Mouse (Mus musculus): ENCODE measurements around the gene Muc13. TPM values are rescaled to one million over a fixed set of nuclear protein-coding genes. Genes with fewer than 3 reads are reported as not detected.
A peak's percentile ranks its signal among the peaks of the same experiment; 100 is the strongest.

The Muc13 gene
- polyA plus RNA-seq, 1 experiment: 0.19 TPM

DNA sequence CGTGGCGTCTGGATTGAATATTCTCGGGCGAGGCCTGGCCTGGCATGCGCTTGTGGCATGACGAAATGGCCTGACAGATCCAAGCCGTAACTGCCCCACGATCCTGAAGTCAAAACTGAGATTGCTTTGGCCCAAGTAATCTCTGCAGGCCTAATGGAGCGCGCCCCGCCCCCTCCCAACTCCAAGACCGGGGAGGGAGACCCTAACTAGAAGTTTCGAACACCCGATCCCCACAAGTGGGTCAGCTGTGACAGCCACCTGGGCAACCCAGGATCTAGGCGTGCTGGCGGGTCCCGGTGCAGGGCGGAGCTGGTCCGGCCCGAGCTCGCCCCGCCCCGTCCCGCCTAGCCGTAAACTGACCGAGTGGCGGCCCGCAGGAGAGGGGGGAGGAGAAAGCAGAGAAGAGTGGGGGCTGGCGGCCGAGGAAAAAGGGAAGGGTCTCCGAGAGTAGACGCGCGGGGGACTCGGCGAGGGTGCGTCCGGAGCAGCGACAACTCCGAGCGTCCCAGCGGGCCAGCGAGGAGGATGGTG, 35.5 kb downstream of the Muc13 start, which contains the start of gene Itgb5:
Gene Itgb5 (plus strand): TSS at position 365 of the 531 bp plus-strand sequence.
- TF ChIP-seq CTCF (IDR thresholded peaks at IDR 0.05; ENCODE audit: borderline replicate concordance, extremely low read depth, insufficient read depth, insufficient read length) (no peak), POLR2A (IDR thresholded peaks at IDR 0.05; ENCODE audit: borderline replicate concordance, extremely low read depth, insufficient read depth, insufficient read length, poor library complexity, severe bottlenecking) (no peak)
- DNase-seq (ENCODE audit: low read depth): peak; percentile 44

DNA sequence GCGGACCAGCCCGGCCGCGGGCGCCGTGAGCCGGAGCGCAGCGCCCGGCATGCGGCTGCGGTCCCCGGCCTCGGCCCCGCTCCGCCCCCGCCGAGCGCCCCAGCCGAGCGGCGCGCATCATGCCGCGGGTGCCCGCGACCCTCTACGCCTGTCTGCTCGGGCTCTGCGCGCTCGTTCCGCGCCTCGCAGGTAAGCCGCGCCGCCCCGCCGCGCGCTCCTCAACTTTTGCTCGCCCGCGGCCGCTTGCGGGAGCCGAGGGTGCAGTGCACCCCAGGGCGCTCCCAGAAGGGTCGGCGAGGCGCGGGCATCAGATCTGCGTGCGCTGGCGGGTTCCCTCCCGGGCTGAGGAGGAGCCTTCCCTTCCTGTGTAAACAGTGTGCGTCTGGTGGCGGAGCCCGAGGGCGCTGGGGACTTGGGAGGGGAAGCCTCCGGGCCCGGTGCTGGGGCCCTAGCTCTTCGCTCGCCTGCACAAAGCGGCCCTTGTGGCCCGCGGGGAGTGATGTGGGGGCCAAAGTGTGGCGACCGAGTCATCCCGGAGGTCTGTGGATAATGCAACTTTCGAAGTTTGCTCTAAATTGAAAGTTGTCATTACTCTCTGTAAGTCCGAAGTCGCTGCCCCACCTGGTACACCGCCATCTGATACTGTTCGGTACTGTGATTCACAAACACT, 36.1 kb downstream of the Muc13 start:
- DNase-seq (ENCODE audit: low read depth): peak; percentile 59
- TF ChIP-seq POLR2A (IDR thresholded peaks at IDR 0.05; ENCODE audit: borderline replicate concordance, extremely low read depth, insufficient read depth, insufficient read length, poor library complexity, severe bottlenecking) (0 out of 2 replicates have a peak, but pooled peaks have one; percentile 7), CTCF (IDR thresholded peaks at IDR 0.05; ENCODE audit: borderline replicate concordance, extremely low read depth, insufficient read depth, insufficient read length) (no peak)

DNA sequence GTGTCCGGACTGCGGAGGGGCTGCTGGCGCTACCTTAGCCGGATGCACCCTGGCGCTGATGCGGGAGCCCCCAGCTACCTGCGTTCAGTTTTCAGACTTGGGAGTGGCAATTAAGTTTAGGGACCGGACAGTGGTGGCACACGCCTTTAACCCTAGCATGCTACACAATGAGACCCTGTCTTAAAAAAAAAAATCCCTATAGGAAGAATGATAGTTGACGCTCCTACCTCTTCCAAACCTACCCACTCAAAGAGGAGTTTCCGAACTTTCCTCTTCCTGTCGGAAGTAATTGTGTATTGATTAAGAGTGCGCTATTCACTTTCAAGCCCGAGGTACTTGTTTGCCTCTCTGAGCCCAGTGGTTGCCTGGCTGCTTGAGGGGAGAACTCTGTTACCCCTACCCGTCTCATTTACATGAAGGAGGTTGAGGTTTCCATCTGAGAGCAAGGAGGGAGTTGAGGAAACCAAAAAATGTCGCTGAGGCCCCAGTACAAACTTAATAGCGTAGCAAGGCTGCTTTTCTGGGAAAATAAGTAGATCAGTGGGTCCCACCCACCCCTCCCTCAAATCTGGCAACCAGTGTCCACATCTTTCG, 36.8 kb downstream of the Muc13 start:
- DNase-seq (ENCODE audit: low read depth): peak; percentile 19
- TF ChIP-seq POLR2A (IDR thresholded peaks at IDR 0.05; ENCODE audit: borderline replicate concordance, extremely low read depth, insufficient read depth, insufficient read length, poor library complexity, severe bottlenecking): no peak

DNA sequence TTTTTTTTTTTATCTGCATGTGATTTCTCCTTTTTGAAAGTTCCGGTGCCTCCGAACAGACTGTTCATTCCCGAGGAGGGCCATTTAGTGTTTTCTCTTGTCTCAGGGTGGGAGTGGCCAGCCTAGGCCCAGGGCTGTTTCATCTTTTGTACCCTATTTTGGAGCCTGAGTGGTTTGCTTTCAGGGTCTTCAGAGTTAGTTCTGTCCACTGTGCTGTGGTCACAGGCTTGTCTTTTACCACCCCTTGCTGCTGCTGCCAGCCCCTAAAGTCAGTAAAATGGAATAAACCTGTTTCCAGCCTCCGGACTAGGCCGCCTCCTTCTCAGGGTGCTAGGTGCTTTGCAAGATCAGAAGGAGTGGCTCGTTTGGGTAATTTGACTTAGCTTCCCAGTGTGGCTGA, 38.2 kb downstream of the Muc13 start:
- TF ChIP-seq POLR2A (IDR thresholded peaks at IDR 0.05; ENCODE audit: borderline replicate concordance, extremely low read depth, insufficient read depth, insufficient read length, poor library complexity, severe bottlenecking) (no peak), CTCF (IDR thresholded peaks at IDR 0.05; ENCODE audit: borderline replicate concordance, extremely low read depth, insufficient read depth, insufficient read length) (no peak)
- no peak for DNase-seq (ENCODE audit: low read depth)

DNA sequence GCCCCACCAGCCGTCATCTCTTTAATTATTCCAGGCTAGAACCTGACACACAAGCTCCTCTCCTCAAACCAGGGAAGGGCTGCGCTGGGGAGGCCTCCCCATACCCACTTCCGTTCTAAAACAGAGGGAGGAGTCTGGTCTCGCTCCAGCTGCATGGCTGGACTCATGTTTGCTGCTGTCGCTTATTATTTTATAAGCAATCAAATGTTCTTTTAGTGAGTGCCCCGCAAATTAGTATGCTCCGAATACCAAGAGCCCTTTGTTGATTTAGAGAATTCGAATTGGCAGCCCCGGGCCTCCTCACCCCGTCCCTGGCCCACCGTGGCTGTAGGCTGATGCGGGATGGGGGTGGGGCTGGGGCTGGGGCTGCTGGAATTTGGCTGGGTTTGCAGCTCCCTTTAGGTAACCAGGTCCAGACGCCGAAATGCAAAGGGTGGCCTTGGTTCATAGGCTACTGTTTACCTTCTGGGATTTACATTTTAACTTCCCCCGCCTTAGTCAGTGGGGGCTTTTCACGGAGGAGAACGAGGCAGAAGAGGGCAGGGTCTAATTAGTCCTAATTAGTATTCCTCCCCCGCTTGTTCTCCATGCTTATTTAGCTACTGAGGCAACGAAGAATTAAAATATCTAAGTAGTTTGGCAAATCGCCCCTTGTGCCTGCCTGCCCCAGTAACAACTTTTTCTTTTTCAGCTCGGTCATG, 39.0 kb downstream of the Muc13 start:
- TF ChIP-seq CTCF (IDR thresholded peaks at IDR 0.05; ENCODE audit: borderline replicate concordance, extremely low read depth, insufficient read depth, insufficient read length): no peak
- TF ChIP-seq POLR2A (IDR thresholded peaks at IDR 0.05; ENCODE audit: borderline replicate concordance, extremely low read depth, insufficient read depth, insufficient read length, poor library complexity, severe bottlenecking): no peak
- peak; percentile 94 for DNase-seq (ENCODE audit: low read depth)

DNA sequence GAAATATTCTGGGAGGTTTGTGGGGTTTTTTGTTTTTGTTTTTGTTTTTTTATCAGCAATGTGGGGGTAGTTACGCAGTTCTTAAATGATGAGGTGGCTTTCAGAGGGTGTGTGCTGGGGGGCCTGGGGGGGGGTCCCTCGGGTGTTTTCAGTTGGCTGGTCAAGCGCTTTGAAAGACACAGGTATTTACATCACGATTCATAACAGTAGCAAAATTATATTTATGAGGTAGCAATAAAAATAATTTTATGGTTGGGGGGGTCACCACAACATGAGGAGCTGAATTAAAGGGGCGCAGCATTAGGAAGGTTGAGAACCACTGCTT, 39.6 kb downstream of the Muc13 start:
- no peak for DNase-seq (ENCODE audit: low read depth)
- TF ChIP-seq CTCF (IDR thresholded peaks at IDR 0.05; ENCODE audit: borderline replicate concordance, extremely low read depth, insufficient read depth, insufficient read length): no peak
- TF ChIP-seq POLR2A (IDR thresholded peaks at IDR 0.05; ENCODE audit: borderline replicate concordance, extremely low read depth, insufficient read depth, insufficient read length, poor library complexity, severe bottlenecking): no peak

DNA sequence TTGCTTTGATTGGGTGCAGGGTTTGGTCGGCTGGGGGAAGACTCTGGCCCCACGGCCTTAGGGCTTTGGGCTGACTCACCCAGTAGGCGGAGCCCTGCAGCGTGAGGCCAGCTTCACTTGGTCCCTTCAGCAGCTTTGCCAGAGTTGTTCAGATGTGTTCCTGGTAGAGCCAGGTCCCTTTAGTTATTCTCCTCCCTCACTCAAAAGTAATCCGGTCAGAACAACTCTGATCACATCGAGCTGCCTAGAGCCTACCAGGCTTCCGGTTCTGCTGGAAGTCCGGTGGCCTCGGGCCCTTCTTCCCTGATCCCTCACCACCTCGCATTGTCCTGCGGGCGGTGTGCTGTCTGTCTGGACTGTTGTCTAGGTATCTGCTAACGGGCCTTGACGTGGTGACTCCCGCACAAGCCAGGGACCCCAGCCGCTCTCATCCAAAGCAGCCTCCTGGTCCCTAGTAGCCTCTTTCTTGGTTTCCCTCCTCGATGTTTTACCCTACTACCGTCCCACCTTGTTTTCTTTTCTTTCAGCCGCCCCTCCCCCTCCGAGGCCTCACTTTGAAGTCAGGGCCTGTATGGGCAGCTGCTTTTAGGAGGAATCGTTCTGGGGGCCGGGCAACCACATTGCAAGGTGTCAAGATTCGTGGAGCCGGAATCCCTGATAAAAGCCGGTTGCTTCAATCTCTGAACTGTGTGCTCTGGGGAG, 40.1 kb downstream of the Muc13 start:
- peak; percentile 71 for DNase-seq (ENCODE audit: low read depth)
- TF ChIP-seq POLR2A (IDR thresholded peaks at IDR 0.05; ENCODE audit: borderline replicate concordance, extremely low read depth, insufficient read depth, insufficient read length, poor library complexity, severe bottlenecking) (no peak), CTCF (IDR thresholded peaks at IDR 0.05; ENCODE audit: borderline replicate concordance, extremely low read depth, insufficient read depth, insufficient read length) (no peak)

DNA sequence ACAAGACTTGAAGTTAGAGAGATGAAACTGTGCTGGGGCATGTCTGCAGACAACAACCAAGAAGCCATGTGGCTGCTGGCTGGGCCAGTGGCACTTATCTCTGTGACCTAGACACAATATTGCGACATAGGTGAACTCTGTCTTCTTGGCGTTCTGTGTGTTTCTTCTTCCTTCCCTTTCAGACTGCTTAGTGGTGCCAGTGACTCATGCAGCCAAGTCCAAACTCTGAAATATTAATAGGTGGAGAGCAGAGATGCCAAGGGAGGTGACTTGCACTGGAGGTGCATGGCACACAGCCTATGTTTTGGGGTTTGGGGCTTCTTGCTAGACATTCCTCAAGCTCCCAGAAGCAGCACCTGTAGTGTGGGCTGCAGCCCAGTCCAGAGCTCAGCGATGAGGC, 42.8 kb downstream of the Muc13 start:
- no peak for DNase-seq (ENCODE audit: low read depth)

DNA sequence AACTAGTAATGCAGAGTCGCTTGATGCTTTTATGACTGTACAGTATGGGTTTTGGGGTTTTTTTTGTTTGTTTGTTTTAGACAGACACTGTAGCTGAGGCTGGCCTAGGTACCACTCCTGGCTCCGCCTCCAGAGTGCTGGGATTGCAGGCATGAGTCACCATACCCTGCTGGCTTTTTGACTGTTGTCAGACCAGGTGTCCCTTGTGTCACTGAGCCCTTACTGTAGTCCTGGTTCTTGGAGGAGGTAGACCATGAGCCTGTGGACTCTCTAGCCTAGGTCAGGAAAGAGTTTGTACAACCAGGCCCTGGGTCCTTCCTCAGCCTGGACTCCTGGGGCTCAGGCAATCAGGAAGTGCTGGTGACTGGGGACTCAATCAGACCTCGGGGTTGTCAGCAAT, 43.4 kb downstream of the Muc13 start:
- no peak for DNase-seq (ENCODE audit: low read depth)
- no peak for TF ChIP-seq CTCF (IDR thresholded peaks at IDR 0.05; ENCODE audit: borderline replicate concordance, extremely low read depth, insufficient read depth, insufficient read length)
- TF ChIP-seq POLR2A (IDR thresholded peaks at IDR 0.05; ENCODE audit: borderline replicate concordance, extremely low read depth, insufficient read depth, insufficient read length, poor library complexity, severe bottlenecking): no peak

More for the DNA sequence above, 42.8 kb downstream of the Muc13 start:
- TF ChIP-seq POLR2A (IDR thresholded peaks at IDR 0.05; ENCODE audit: borderline replicate concordance, extremely low read depth, insufficient read depth, insufficient read length, poor library complexity, severe bottlenecking) (no peak), CTCF (IDR thresholded peaks at IDR 0.05; ENCODE audit: borderline replicate concordance, extremely low read depth, insufficient read depth, insufficient read length) (no peak)

DNA sequence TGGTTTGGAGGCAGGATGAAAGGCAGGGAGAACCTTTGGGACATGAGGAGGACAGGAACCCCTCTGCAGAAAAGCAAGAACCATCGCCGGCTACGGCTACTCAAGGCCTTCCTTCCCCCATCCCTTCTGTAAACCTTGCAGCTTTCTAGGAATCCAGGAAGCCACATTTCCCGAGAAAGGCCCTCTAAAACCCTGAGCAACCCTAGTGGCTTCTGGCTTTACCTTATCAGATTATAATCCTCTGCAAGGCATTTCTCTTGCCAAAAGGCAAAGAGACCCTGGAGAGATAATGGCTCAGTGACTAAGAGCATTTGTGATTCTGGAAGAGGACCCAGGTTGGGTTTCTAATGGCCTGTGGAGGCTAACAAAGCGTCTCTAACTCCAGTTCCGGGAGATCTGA, 46.8 kb downstream of the Muc13 start:
- no peak for TF ChIP-seq POLR2A (IDR thresholded peaks at IDR 0.05; ENCODE audit: borderline replicate concordance, extremely low read depth, insufficient read depth, insufficient read length, poor library complexity, severe bottlenecking)
- TF ChIP-seq CTCF (IDR thresholded peaks at IDR 0.05; ENCODE audit: borderline replicate concordance, extremely low read depth, insufficient read depth, insufficient read length): no peak
- DNase-seq (ENCODE audit: low read depth): no peak
